Mouse (Mus musculus): ENCODE data around the gene Prelp. TPM values are rescaled to one million over a fixed set of nuclear protein-coding genes. Genes with fewer than 3 reads are reported as not detected.
"Not testable (repeated sequence)": the region's sequence is repeated elsewhere in the genome, so short reads cannot be mapped to it uniquely, and the experiment has no call there.

The Prelp gene
- total RNA-seq (2021), result 10 to 100 TPM; 25.0 to 29.5 TPM
- long read RNA-seq, experiment 1, transcript Prelp-201 (3 exons, 3,615 nt), result major isoform, 36 of 45 reads
- long read RNA-seq, experiment 1, partial matches to known transcripts, result 3 of 45 reads
- long read RNA-seq, experiment 1, other reads (novel, unspliced or antisense), result 6 of 45 reads
- long read RNA-seq, experiment 2, transcript Prelp-201 (3 exons, 3,615 nt), result major isoform, 35 of 49 reads
- long read RNA-seq, experiment 2, partial matches to known transcripts, result 5 of 49 reads
- long read RNA-seq, experiment 2, other reads (novel, unspliced or antisense), result 8 of 49 reads

DNA sequence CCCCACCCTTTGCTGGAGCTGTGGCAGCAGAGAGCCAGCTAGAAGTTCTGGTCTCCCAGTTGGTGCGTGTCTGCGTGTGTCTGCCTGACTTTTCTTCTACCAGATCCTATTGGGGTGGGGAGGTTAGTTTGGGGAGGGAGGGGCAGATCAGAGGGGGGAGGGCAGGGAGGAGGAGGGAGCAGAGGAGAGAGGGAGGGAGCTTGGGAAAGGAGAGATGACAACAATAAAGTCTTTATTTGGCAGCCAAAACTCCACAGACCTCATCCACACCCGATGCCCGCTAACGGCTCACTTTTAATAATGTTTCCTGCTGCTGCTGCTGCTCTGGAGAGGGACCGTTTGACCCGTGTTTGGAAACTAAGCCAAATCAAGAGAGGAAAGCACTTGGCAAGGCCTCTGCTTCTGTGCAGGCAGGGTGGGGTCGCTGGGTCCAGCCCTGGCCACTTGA is at the start of gene Prelp:
TSS of gene Prelp (minus strand) at position 111 of the 448 bp plus-strand sequence.
- intact Hi-C loops (cut with DNase I), result no loop called here
- peak; percentile 65 to 71 for DNase-seq

- no peak for DNase-seq
- intact Hi-C loops (cut with DNase I), result no loop called here
Observed at GRCm38 (mm10) chr1:133969427-133969826, 48.2 kb upstream of the Prelp start.

DNA sequence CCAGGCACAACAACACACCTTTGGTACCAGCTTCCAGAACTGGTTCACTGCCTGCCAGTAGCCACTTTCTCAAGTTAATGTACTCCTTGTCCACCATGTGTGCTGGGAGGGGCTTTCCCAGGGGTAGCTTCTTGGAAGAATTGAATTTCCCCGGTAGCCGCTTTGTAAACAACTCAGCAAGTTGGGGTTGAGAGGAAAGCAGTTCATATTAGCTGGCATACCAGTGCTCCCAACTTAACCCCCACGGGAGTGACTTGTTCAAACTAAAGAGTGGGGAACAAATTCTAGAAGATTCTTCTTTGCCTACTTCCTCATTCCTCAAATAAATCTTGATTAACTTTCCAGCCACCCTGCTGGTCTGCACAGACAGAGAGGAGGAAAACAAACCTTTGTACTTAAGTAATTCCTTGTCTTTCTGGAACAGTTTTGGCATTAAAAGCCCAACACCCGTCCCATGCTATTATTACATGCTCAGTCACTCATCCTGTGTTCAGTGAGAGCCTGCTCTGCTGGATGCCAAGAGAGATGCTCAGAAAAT is 47.6 kb upstream of the Prelp start:
- intact Hi-C loops (cut with DNase I), result no loop called here
- no peak for DNase-seq

- intact Hi-C loops (cut with DNase I), result no loop called here
- no peak for DNase-seq
Observed at GRCm38 (mm10) chr1:133967481-133968017, 46.3 kb upstream of the Prelp start.

DNA sequence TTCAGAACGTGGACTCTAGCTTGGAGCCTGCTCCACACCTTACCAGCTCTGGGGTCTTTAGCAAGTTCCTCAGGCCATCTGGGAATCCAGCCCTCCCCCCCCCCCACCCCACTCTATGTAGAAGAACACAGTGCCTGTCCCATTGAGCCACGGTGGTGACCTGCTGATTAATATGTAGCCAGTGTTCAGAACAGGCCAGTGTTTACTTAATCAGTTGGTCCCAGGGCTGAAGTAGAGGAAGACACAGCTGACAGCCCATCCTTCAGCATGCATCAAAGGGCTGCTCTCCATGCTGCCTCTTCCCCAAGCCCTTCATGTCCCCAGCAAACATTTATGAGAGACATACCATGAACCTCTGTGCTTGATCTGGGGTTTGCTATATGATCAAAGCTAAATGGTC is 44.8 kb upstream of the Prelp start:
- intact Hi-C loops (cut with DNase I), result no loop called here
- DNase-seq, result no peak

- no peak for DNase-seq
- intact Hi-C loops (cut with DNase I), result loop anchor here (2.0 kb wide), 1 partner anchor 142 kb away; no protein-coding TSS in a partner anchor
Observed at GRCm38 (mm10) chr1:133965298-133965697, 44.1 kb upstream of the Prelp start.

GRCm38 (mm10) chr1:133964742-133965141 is 43.5 kb upstream of the Prelp start:
- intact Hi-C loops (cut with DNase I), result loop anchor here (2.0 kb wide), 1 partner anchor 142 kb away; no protein-coding TSS in a partner anchor
- DNase-seq, result no peak

DNA sequence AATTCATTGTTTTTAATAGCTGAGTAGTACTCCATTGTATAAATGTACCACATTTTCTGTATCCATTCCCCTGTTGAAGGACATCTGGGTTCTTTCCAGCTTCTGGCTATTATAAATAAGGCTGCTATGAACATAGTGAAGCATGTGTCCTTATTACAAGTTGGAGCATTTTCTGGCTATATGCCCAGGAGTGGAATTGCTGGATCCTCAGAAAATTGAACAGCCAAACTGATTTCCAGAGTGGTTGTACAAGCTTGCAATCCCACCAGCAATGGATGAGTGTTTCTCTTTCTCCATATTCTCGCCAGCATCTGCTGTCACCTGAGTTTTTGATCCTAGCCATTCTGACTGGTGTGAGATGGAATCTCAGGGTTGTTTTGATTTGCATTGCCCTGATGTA is 42.4 kb upstream of the Prelp start:
- DNase-seq; intact Hi-C loops (cut with DNase I): not testable (repeated sequence)

GRCm38 (mm10) chr1:133963128-133963527 is 41.9 kb upstream of the Prelp start:
- DNase-seq; intact Hi-C loops (cut with DNase I): not testable (repeated sequence)

GRCm38 (mm10) chr1:133961281-133962134 is 40.3 kb upstream of the Prelp start:
- peak; percentile 78 to 84 for DNase-seq
- intact Hi-C loops (cut with DNase I), result loop anchor here (1.0 kb wide), 2 partner anchors 50 to 85 kb away; no protein-coding TSS in a partner anchor

GRCm38 (mm10) chr1:133959521-133959920 is 38.3 kb upstream of the Prelp start:
- intact Hi-C loops (cut with DNase I), result no loop called here
- DNase-seq, result peak; percentile 45 to 70

- intact Hi-C loops (cut with DNase I), result no loop called here
- DNase-seq, result no peak
Observed at GRCm38 (mm10) chr1:133954009-133954408, 32.8 kb upstream of the Prelp start.

DNA sequence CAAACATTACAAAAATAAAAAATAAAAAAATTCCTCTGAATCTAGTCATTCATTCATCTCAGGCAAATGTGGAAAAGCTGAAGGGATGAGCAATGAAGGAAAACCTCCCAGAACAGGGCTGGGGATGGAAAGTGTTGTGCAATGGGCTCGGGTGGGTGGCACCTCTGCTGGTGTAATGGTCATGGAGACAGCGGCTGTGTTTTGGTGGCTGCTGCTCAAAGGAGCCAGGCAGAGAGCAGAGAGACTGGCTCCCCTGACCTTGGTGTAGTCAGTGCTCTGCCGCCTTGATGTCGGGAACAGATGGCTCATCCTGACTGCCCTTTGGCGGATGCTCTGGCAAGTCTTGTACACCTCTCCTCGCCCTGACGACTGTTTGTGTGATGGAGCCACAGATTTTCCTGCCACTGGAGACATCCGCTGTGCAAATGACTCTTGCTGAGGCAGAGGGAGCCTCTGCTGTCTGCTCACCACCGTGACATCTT is 32.1 kb upstream of the Prelp start:
- peak in 1 of 2 experiments; percentile 24 for DNase-seq
- intact Hi-C loops (cut with DNase I), result no loop called here

DNA sequence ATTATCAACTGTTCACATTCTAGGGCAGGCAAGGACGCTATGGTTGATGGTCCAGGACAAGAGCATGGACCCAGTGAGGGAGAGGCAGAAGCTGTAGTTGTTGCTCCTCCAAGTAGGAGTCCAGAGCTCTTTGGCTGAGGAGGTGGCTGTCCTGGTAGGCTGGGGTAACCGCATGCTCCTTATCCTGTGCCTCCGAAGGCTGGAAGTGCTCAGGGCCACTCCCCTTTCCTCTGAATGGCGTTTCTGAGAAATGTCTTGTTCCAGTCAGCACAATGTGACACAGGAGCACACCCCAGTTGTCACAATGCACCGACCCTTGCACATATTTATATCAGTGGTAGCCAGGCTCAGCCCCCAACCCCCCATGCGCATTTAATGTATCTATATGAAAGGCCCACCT is 30.4 kb upstream of the Prelp start:
- no peak for DNase-seq
- intact Hi-C loops (cut with DNase I), result no loop called here

DNA sequence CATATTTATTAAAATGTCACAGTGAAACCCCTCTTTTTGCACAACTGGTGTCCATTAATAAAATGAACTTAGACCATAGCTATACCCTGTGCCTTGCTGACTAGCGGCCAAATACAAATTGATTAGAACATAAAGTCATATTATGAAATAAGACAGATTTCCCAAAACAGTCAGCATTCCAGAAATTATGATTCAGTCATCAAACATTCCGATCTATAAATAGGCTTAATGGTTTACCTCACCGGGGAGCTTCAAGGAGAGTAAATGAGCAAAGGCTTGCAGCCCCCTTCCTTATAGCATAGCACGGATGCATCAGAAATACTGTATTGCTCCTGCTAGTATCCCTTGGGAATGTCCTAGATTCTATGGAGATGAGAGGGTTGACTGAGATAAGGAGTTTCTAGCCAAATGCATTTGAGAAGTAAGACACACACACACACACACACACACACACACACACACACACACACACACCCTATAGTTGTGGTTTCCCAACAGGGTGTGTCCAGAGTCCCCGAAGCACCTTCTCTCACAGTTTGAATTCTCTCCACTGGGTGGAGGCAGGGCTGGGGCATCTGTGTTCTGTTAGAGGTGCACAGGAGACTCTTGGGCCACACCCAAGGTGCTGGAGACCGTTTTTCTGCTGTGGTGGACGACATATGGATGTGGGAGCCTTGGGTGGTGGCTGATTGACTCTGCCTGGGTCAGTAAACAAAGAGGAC is 29.0 kb upstream of the Prelp start:
- DNase-seq, result no peak
- intact Hi-C loops (cut with DNase I), result no loop called here

DNA sequence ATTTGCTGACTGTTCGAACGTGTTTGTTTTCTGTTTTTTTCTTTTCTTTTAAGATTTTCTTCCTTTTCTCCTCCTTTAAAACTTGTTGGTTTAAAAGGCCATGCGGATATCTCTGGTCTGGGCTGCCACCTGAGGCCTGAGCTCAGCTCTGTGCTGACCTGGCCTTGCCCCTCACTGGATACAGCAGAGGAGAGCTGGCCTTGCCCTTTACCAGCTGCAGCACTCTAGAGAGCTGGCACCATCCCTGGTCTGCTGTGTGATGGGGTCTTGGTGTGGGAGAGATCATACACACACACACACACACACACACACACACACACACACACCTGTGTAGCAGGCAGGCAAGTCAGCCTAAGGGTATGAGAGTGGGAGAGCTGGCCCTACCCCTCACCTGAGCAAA is 23.9 kb upstream of the Prelp start:
- intact Hi-C loops (cut with DNase I), result no loop called here
- DNase-seq, result no peak

- no peak for DNase-seq
- intact Hi-C loops (cut with DNase I), result no loop called here
Observed at GRCm38 (mm10) chr1:133941904-133942303, 20.7 kb upstream of the Prelp start.

GRCm38 (mm10) chr1:133941158-133941860 is 20.1 kb upstream of the Prelp start:
- no peak for DNase-seq
- intact Hi-C loops (cut with DNase I), result no loop called here

DNA sequence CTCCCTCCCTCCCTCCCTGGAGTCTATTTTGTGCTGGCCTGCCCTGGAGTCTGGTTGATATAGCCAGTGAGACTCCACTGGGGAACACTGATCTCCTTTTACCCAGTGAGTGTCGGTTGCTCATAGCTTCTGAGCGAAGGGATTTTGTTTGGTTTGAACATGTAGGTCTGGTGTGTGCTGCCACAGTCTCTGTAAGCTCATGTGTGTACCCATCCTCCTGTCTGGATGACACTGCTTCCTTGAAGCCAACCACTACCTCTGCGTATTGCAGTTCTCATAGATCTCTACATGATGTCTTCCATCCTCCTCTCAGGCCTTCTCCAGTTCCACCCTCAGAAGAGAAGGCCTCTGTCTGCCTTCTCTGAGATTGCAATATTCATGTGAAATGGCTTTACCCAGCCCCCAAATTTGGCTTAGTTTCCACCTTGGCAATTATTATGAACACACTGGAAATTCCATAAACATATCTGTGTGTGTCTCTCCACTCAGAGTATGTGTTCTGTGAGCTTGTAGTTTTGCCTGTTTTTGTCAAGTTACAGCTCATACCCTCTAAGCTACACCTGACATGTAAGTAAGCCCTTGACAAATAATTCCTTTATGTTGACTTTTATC is 19.4 kb upstream of the Prelp start:
- intact Hi-C loops (cut with DNase I), result no loop called here
- DNase-seq, result no peak
